Mouse (Mus musculus) kidney, adult 9 months (tissue): ENCODE results near the gene Camp.
A peak's percentile ranks its signal among the peaks of the same experiment; 100 is the strongest.

ENCODE experiments used
- DNase-seq: peaks from one replicate; pipeline ENCODE4 v3.0.0; 2022

Camp gene

GRCm38 (mm10) chr9:109850099-109850498, 682 bp upstream of the Camp start:
- no peak for DNase-seq

- DNase-seq = no peak
These were observed 16.4 kb downstream of the Camp start for GRCm38 (mm10) chr9:109833088-109833412.

- DNase-seq = peak; percentile 90
These were observed 16.9 kb downstream of the Camp start, which contains the start of gene Nme6 for GRCm38 (mm10) chr9:109832391-109833087. Nme6 (plus strand) TSS chr9:109832749.

- no peak for DNase-seq
These were observed 23.2 kb downstream of the Camp start for GRCm38 (mm10) chr9:109826181-109826580.

- no peak for DNase-seq
These were observed 23.7 kb downstream of the Camp start for GRCm38 (mm10) chr9:109825739-109826138.

GRCm38 (mm10) chr9:109816341-109816740, 33.1 kb downstream of the Camp start:
- DNase-seq = no peak

- DNase-seq = no peak
These were observed 36.0 kb downstream of the Camp start for GRCm38 (mm10) chr9:109813424-109813823.

GRCm38 (mm10) chr9:109811980-109812379, 37.4 kb downstream of the Camp start, which contains the start of gene Spink8:
Spink8 (plus strand) TSS chr9:109812280.
- no peak for DNase-seq

GRCm38 (mm10) chr9:109807898-109808297, 41.5 kb downstream of the Camp start:
- no peak for DNase-seq

- DNase-seq = no peak
These were observed 42.6 kb downstream of the Camp start for GRCm38 (mm10) chr9:109806695-109807293.

GRCm38 (mm10) chr9:109806260-109806659, 43.2 kb downstream of the Camp start:
- DNase-seq = no peak

- DNase-seq = peak; percentile 60
These were observed 43.8 kb downstream of the Camp start for GRCm38 (mm10) chr9:109805596-109805995.

GRCm38 (mm10) chr9:109798051-109798450, 51.4 kb downstream of the Camp start:
- peak; percentile 10 for DNase-seq
